Mouse (Mus musculus): ENCODE measurements around the gene Fyb.
A peak's percentile ranks its signal among the peaks of the same experiment; 100 is the strongest.
"Not testable (repeated sequence)": the region's sequence is repeated elsewhere in the genome, so short reads cannot be mapped to it uniquely, and the experiment has no call there.

The Fyb gene

GRCm38 (mm10) chr15:6562629-6563028 is 40.0 kb downstream of the Fyb start:
- DNase-seq, result no peak

GRCm38 (mm10) chr15:6564977-6565421 is 42.3 kb downstream of the Fyb start:
- DNase-seq, result peak; percentile 69

GRCm38 (mm10) chr15:6565873-6566272 is 43.2 kb downstream of the Fyb start:
- no peak for DNase-seq

- no peak for DNase-seq
Measured at GRCm38 (mm10) chr15:6567993-6568392, 45.3 kb downstream of the Fyb start.

GRCm38 (mm10) chr15:6568605-6569004 is 46.0 kb downstream of the Fyb start:
- no peak for DNase-seq

- peak; percentile 44 for DNase-seq
Measured at GRCm38 (mm10) chr15:6569074-6569473, 46.4 kb downstream of the Fyb start.

GRCm38 (mm10) chr15:6570164-6570861 is 47.7 kb downstream of the Fyb start:
- no peak for DNase-seq

- peak; percentile 74 for DNase-seq
Measured at GRCm38 (mm10) chr15:6570876-6571275, 48.2 kb downstream of the Fyb start.

GRCm38 (mm10) chr15:6574283-6574960 is 51.8 kb downstream of the Fyb start:
- peak; percentile 38 for DNase-seq

- peak; percentile 54 for DNase-seq
Measured at GRCm38 (mm10) chr15:6577971-6578370, 55.3 kb downstream of the Fyb start.

GRCm38 (mm10) chr15:6578654-6579053 is 56.0 kb downstream of the Fyb start:
- DNase-seq, result no peak

GRCm38 (mm10) chr15:6579194-6579768 is 56.6 kb downstream of the Fyb start:
- no peak for DNase-seq

GRCm38 (mm10) chr15:6579769-6580261 is 57.2 kb downstream of the Fyb start:
- peak; percentile 42 for DNase-seq

GRCm38 (mm10) chr15:6584645-6585044 is 62.0 kb downstream of the Fyb start:
- DNase-seq, result no peak

- DNase-seq, result not testable (repeated sequence)
Measured at GRCm38 (mm10) chr15:6586351-6586750, 63.7 kb downstream of the Fyb start.

- no peak for DNase-seq
Measured at GRCm38 (mm10) chr15:6587526-6587925, 64.9 kb downstream of the Fyb start.

GRCm38 (mm10) chr15:6588192-6588591 is 65.5 kb downstream of the Fyb start:
- DNase-seq, result no peak

GRCm38 (mm10) chr15:6590846-6591451 is 68.3 kb downstream of the Fyb start:
- no peak for DNase-seq

- no peak for DNase-seq
Measured at GRCm38 (mm10) chr15:6591527-6591926, 68.9 kb downstream of the Fyb start.

- no peak for DNase-seq
Measured at GRCm38 (mm10) chr15:6592561-6593253, 70.1 kb downstream of the Fyb start.

- DNase-seq, result no peak
Measured at GRCm38 (mm10) chr15:6593254-6593623, 70.6 kb downstream of the Fyb start.

GRCm38 (mm10) chr15:6598626-6599025 is 76.0 kb downstream of the Fyb start:
- no peak for DNase-seq

GRCm38 (mm10) chr15:6600314-6600713 is 77.7 kb downstream of the Fyb start:
- no peak for DNase-seq

Data from lung, postnatal 36 days (tissue).